Mouse (Mus musculus) lung, embryonic 16.5 days (tissue): ENCODE results near the gene Fbxl4. TPM values are rescaled to one million over a fixed set of nuclear protein-coding genes. Genes with fewer than 3 reads are reported as not detected.

Experiments used
- ATAC-seq: fragments of 200-750 bp; cut with Nextera tagmentation; 2 replicates; pipeline ENCODE4 v1.8.0; 2017; ENCODE audit warnings: low read depth, mild to moderate bottlenecking, moderate library complexity
- H3K27ac ChIP-seq: fragments of 300-500 bp; sonication (generic); 2 replicates; pipeline ENCODE4 v1.5.1; 2014; ENCODE audit warnings: mild to moderate bottlenecking, control low read depth, low read length
- H3K27me3 ChIP-seq: fragments of 300-500 bp; sonication (generic); 2 replicates; pipeline ENCODE4 v1.6.1; 2014; ENCODE audit warnings: low read depth, low read length, mixed read lengths; ENCODE audit not compliant: control insufficient read depth, insufficient read depth
- H3K36me3 ChIP-seq: fragments of 300-500 bp; sonication (generic); 2 replicates; pipeline ENCODE4 v1.6.1; 2014; ENCODE audit warnings: low read length; ENCODE audit not compliant: control insufficient read depth, insufficient read depth
- H3K4me1 ChIP-seq: fragments of 300-500 bp; sonication (generic); replicated peaks from 2 replicates; pipeline ENCODE4 v1.6.1; 2014; ENCODE audit warnings: low read length, mixed read lengths; ENCODE audit not compliant: control insufficient read depth, insufficient read depth
- H3K4me2 ChIP-seq: fragments of 300-500 bp; sonication (generic); 2 replicates; pipeline ENCODE4 v1.6.1; 2014; ENCODE audit warnings: low read depth, low read length, control low read depth
- H3K4me3 ChIP-seq: fragments of 300-500 bp; sonication (generic); 2 replicates; pipeline ENCODE4 v1.5.1; 2014; ENCODE audit warnings: mild to moderate bottlenecking, low read length, control low read depth
- H3K9ac ChIP-seq: fragments of 300-500 bp; sonication (generic); 2 replicates; pipeline ENCODE4 v1.6.1; 2014; ENCODE audit warnings: low read length, control low read depth
- H3K9me3 ChIP-seq: fragments of 300-500 bp; sonication (generic); 2 replicates; pipeline ENCODE4 v1.6.1; 2016; ENCODE audit warnings: low read length; ENCODE audit not compliant: control insufficient read depth
- whole genome bisulfite sequencing: fragments of 180-500 bp; shearing (Covaris S2); extraction: QIAGEN DNeasy Blood & Tissue Kit; methylation state at CpG from one replicate; pipeline ENCODE4 v1.1.7; 2014; 5-methylcytosine and 5-hydroxymethylcytosine counted together
- polyA plus RNA-seq: library from polyadenylated mRNA; unstranded; fragments of >200 nt; fragmentation: Nextera tagmentation; extraction: Ambion mirVana; gene quantifications from 2 replicates; pipeline ENCODE4 v1.2.1, GENCODE M21; 2015

Gene Fbxl4
- polyA plus RNA-seq, 1 experiment from 2014 or later = 11.3 TPM

GRCm38 (mm10) chr4:22383528-22384265, 26.4 kb downstream of the Fbxl4 start:
- Histone ChIP-seq H3K4me3 (no peak overlapping the region), H3K36me3 (0 out of 2 replicates have a peak, but pooled peaks cover 2% of the 10 kb centered on the region), H3K27me3 (no peaks in the 10 kb centered on the region), H3K9ac (no peak overlapping the region), H3K4me2 (no peak overlapping the region), H3K9me3 (no peaks in the 10 kb centered on the region), H3K27ac (no peak overlapping the region), H3K4me1 (no peaks in the 10 kb centered on the region)
- ATAC-seq = no peak
- 73% methylated on average over 1 of the region's 1 CpGs for WGBS

- no peak for ATAC-seq
- no peak overlapping the region for H3K9ac ChIP-seq
- no peak overlapping the region for H3K4me2 ChIP-seq
- no peaks in the 10 kb centered on the region for H3K27me3 ChIP-seq
- H3K27ac ChIP-seq = no peak overlapping the region
- no peaks in the 10 kb centered on the region for H3K9me3 ChIP-seq
- H3K4me1 ChIP-seq = no peaks in the 10 kb centered on the region
- no peak overlapping the region for H3K4me3 ChIP-seq
- H3K36me3 ChIP-seq = 0 out of 2 replicates have a peak, but pooled peaks cover 2% of the 10 kb centered on the region
- 48% methylated on average over 7 of the region's 7 CpGs for WGBS
Measured at GRCm38 (mm10) chr4:22390045-22390444, 32.7 kb downstream of the Fbxl4 start.

DNA sequence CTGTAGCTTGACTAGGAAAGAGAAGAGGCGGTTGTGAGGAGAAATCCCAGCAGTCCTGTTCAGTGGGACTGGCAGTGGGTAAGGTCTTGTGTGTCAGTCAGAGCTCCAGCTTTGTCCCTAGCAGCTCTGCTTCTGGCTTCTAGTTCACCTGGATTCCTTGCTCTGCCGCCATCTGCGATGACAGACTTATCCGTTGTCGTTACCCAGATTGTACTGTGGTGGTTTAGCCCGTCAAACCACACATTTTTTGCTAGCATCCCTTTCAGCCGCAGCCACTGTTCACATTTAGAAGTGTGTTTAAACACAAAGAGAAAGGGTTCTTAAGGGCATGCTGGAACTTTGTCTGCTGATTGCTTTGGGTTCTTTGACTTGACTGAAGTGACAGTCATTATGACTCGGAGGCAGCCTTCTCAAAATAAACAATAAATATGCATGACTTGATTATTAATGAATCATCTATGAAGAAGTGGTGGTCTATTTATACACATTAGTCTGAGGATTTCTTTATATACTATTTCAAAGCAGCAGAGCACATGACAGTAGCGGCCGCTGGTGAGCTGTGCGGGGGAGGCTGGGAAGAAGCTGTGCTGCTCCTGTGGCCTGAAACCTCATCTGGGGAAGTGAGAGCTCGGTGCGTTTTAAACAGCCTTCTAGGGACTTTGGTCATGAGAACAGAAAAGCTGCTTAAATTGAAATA, 35.6 kb downstream of the Fbxl4 start:
- Histone ChIP-seq H3K4me3 (no peak overlapping the region), H3K36me3 (no peaks in the 10 kb centered on the region; the same call in 1 of the 2 replicates), H3K4me2 (no peak overlapping the region), H3K4me1 (no peaks in the 10 kb centered on the region), H3K9ac (no peak overlapping the region), H3K9me3 (no peaks in the 10 kb centered on the region), H3K27me3 (no peaks in the 10 kb centered on the region), H3K27ac (no peak overlapping the region)
- WGBS = 61% methylated on average over 13 of the region's 13 CpGs
- ATAC-seq = no peak

GRCm38 (mm10) chr4:22395404-22395803, 38.1 kb downstream of the Fbxl4 start:
- Histone ChIP-seq H3K27me3 (no peaks in the 10 kb centered on the region), H3K4me2 (no peak overlapping the region), H3K9me3 (no peaks in the 10 kb centered on the region), H3K4me3 (no peak overlapping the region), H3K4me1 (no peaks in the 10 kb centered on the region), H3K9ac (no peak overlapping the region), H3K36me3 (peaks cover 3% of the 10 kb centered on the region; the same call in 1 of the 2 replicates), H3K27ac (no peak overlapping the region)
- WGBS = 68% methylated on average over 2 of the region's 2 CpGs
- ATAC-seq = no peak

DNA sequence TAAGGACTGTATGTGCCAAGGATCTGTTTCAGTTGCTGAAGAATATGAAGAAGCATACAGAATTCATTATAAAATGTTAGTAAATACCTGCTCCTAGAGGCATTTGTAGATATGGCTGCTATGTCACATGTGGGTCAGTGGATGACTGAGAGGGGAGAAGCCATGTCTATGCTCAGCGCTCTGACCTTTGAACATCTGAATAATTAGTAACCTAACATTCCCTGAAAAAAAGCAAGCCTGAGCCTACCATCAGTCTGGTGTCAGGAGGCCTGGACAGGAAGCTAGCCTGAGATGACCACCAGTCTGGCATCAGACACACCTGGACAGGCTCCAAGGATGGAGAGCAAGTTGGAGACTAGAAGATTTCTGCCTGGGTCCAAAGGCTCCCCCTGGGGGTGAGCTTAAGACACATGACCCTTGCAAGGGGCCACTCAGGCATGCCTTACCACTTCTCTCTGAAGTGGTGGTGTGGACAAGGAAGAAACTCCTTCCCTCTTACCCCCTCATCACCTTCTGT, 39.2 kb downstream of the Fbxl4 start:
- Histone ChIP-seq H3K36me3 (peaks cover 3% of the 10 kb centered on the region; the same call in 1 of the 2 replicates), H3K4me3 (no peak overlapping the region), H3K9me3 (no peaks in the 10 kb centered on the region), H3K27me3 (no peaks in the 10 kb centered on the region), H3K4me1 (no peaks in the 10 kb centered on the region), H3K9ac (no peak overlapping the region), H3K27ac (no peak overlapping the region), H3K4me2 (no peak overlapping the region)
- 100% methylated on average over 1 of the region's 1 CpGs for WGBS
- no peak for ATAC-seq

DNA sequence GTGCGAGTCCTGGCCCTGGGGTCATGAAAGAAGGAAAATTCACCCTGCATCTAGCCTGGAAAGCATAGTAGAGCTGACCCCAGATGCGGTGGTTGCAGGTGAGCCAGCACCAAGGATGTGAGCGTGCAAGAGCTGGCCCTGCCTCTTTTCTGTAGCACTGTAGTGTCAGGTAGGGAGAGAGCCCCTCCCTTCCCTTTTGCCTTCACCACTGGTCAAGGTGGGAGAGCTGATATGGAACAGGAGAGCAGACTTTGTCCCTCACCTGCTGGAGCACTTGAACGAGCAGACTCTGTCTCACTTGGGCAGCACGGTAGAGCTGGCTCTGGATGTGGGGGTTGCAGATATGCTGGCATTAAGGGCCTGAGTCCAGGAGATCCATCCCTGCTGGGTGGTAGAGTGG, 39.7 kb downstream of the Fbxl4 start:
- ATAC-seq = no peak
- 85% methylated on average over 5 of the region's 5 CpGs for WGBS
- Histone ChIP-seq H3K27me3 (no peaks in the 10 kb centered on the region), H3K36me3 (peaks cover 3% of the 10 kb centered on the region; the same call in 1 of the 2 replicates), H3K4me2 (no peak overlapping the region), H3K4me1 (no peaks in the 10 kb centered on the region), H3K9me3 (no peaks in the 10 kb centered on the region), H3K27ac (no peak overlapping the region), H3K9ac (no peak overlapping the region), H3K4me3 (no peak overlapping the region)

DNA sequence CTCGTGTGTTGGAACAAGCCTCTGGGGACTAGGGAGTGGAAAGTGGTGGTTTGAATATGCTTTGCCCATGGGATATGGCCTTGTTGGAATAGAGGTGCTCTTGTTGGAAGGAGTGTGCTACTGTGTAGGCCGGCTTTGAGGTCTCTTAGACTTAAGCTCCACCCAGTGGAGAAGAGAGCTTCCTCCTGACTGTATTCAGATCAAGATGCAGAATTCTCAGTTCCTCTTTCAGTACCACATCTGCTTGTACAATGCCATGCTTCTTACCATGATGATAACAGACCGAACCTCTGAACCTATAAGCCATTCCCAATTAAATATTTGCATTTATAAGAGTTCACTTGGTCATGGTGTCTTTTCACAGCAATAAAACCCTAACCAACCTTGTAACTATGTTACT, 44.7 kb downstream of the Fbxl4 start:
- WGBS = 72% methylated on average over 3 of the region's 3 CpGs
- H3K4me2 ChIP-seq = no peak overlapping the region
- H3K27ac ChIP-seq = no peak overlapping the region
- H3K27me3 ChIP-seq = no peaks in the 10 kb centered on the region
- H3K9me3 ChIP-seq = no peaks in the 10 kb centered on the region
- no peak for ATAC-seq
- peaks cover 3% of the 10 kb centered on the region; the same call in 1 of the 2 replicates for H3K36me3 ChIP-seq
- H3K9ac ChIP-seq = no peak overlapping the region
- no peak overlapping the region for H3K4me3 ChIP-seq
- no peaks in the 10 kb centered on the region for H3K4me1 ChIP-seq

- no peak overlapping the region for H3K27ac ChIP-seq
- no peak overlapping the region for H3K9ac ChIP-seq
- no peak overlapping the region for H3K4me3 ChIP-seq
- no peaks in the 10 kb centered on the region for H3K9me3 ChIP-seq
- H3K27me3 ChIP-seq = no peaks in the 10 kb centered on the region
- 95% methylated on average over 10 of the region's 10 CpGs for WGBS
- ATAC-seq = no peak
- no peak overlapping the region for H3K4me2 ChIP-seq
- 0 out of 2 replicates have a peak, but pooled peaks cover 3% of the 10 kb centered on the region for H3K36me3 ChIP-seq
- no peaks in the 10 kb centered on the region for H3K4me1 ChIP-seq
Measured at GRCm38 (mm10) chr4:22402930-22403329, 45.6 kb downstream of the Fbxl4 start.

- 12% methylated on average over 2 of the region's 2 CpGs for WGBS
- H3K4me1 ChIP-seq = no peaks in the 10 kb centered on the region
- no peak for ATAC-seq
Measured at GRCm38 (mm10) chr4:22420627-22421026, 63.3 kb downstream of the Fbxl4 start.

More at GRCm38 (mm10) chr4:22420627-22421026, 63.3 kb downstream of the Fbxl4 start:
- H3K9ac ChIP-seq = no peak overlapping the region
- H3K4me3 ChIP-seq = no peak overlapping the region
- peaks cover 6% of the 10 kb centered on the region for H3K36me3 ChIP-seq
- H3K9me3 ChIP-seq = no peaks in the 10 kb centered on the region
- no peaks in the 10 kb centered on the region for H3K27me3 ChIP-seq
- no peak overlapping the region for H3K27ac ChIP-seq
- H3K4me2 ChIP-seq = no peak overlapping the region
